ENCODE assay signal across 24 mouse cellular contexts in the genomic region with DNA sequence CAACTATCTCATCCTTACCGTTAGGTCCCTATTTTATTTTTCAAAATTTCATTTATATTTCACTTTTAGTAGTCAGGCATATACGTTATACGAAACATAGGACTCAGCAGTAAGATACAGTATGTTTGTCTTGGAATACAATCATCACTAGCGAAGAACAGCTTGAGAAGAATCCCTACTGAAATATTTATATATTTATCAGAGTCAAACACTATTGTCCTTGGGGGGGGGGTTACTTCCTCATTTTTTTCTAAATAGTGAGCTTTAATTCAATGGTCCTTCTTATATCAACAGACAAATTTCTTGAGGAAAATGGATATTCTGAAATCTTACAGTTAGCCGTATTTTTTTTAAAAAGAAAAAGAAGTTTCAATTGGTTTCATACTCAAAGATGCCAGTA.
"Had no signal": no experiment of that assay in that cellular context is flagged by ENCODE, and none has a peak within 500 bp of the region (broad histone marks: within the 10 kb centered on the region; RNA-seq: fewer than 3 reads in every experiment).

No protein-coding gene starts in this region.

- H3K27ac ChIP-seq: embryonic facial prominence, embryonic 10.5 days; embryonic facial prominence, embryonic 12.5 days; embryonic facial prominence, embryonic 13.5 days; embryonic facial prominence, embryonic 15.5 days; forebrain, embryonic 10.5 days; forebrain, embryonic 12.5 days; forebrain, embryonic 13.5 days; forebrain, embryonic 15.5 days; gastrocnemius, adult 2 months; heart, adult 2 months; heart, embryonic 10.5 days had no signal

- H3K4me1 ChIP-seq: forebrain, embryonic 12.5 days; forebrain, embryonic 13.5 days; forebrain, embryonic 15.5 days had no signal

- H3K9me3 ChIP-seq: embryonic facial prominence, embryonic 10.5 days; embryonic facial prominence, embryonic 12.5 days; embryonic facial prominence, embryonic 13.5 days; embryonic facial prominence, embryonic 15.5 days; forebrain, embryonic 10.5 days; forebrain, embryonic 12.5 days; forebrain, embryonic 13.5 days; forebrain, embryonic 15.5 days; heart, embryonic 10.5 days had no signal

- H3K36me3 ChIP-seq: embryonic facial prominence, embryonic 12.5 days; forebrain, embryonic 12.5 days; heart, embryonic 10.5 days had no signal

- DNase-seq: cerebellum, adult 9-11 months; cerebellum, postnatal 10 days; cerebellum, postnatal 14 days; cerebellum, postnatal 25 days; cerebellum, postnatal 36 days; embryo, embryonic 11 days; forebrain, postnatal 0 days; gastrocnemius, adult 2 months; gastrocnemius, postnatal 10 days; gastrocnemius, postnatal 14 days; gastrocnemius, postnatal 25 days; gastrocnemius, postnatal 36 days; heart, adult 18-20 months; heart, adult 2 months had no signal

- H3K9ac ChIP-seq: embryonic facial prominence, embryonic 12.5 days; embryonic facial prominence, embryonic 13.5 days; embryonic facial prominence, embryonic 15.5 days; forebrain, embryonic 12.5 days; forebrain, embryonic 13.5 days; forebrain, embryonic 15.5 days; forebrain, postnatal 0 days had no signal

- H3K4me3 ChIP-seq: embryonic facial prominence, embryonic 10.5 days; embryonic facial prominence, embryonic 12.5 days; embryonic facial prominence, embryonic 13.5 days; embryonic facial prominence, embryonic 15.5 days; erythroblast, embryonic 14.5 days; forebrain, embryonic 10.5 days; forebrain, embryonic 12.5 days; forebrain, embryonic 13.5 days; forebrain, embryonic 15.5 days; gastrocnemius, adult 2 months; heart, adult 2 months; heart, embryonic 10.5 days had no signal

- H3K27me3 ChIP-seq: embryonic facial prominence, embryonic 12.5 days; embryonic facial prominence, embryonic 13.5 days; embryonic facial prominence, embryonic 15.5 days; forebrain, embryonic 12.5 days; forebrain, embryonic 13.5 days; forebrain, embryonic 15.5 days had no signal
